Mouse (Mus musculus) ES-E14 (cell line): ENCODE measurements around the gene Cish. TPM values are rescaled to one million over a fixed set of nuclear protein-coding genes. Genes with fewer than 3 reads are reported as not detected.

Experiments
- DNase-seq: peaks from one replicate; pipeline ENCODE4 v3.0.0-alpha.2; 2013; ENCODE audit warnings: low read depth, low spot score
- H3K27ac ChIP-seq: 2 replicates; pipeline ENCODE4 v1.5.1; 2012; ENCODE audit warnings: low read depth, mild to moderate bottlenecking, low read length, moderate library complexity, mixed read lengths; ENCODE audit not compliant: poor library complexity, insufficient read depth, severe bottlenecking
- H3K36me3 ChIP-seq: 2 replicates; pipeline ENCODE4 v1.6.1; 2012; ENCODE audit warnings: mild to moderate bottlenecking, low read length, moderate library complexity, mixed read lengths; ENCODE audit not compliant: control insufficient read depth, poor library complexity, insufficient read depth, severe bottlenecking
- H3K4me1 ChIP-seq, 2 experiments: fragments of 150-350 bp in 1 of 2; sonication (generic) in 1 of 2; 2 replicates each; pipeline ENCODE4 v1.6.1; 2012; ENCODE audit warnings: low read length in 2 of 2, mild to moderate bottlenecking in 1 of 2, mixed read lengths in 1 of 2; ENCODE audit not compliant: control insufficient read depth in 2 of 2, insufficient read depth in 2 of 2, poor library complexity in 1 of 2
- H3K4me3 ChIP-seq, 2 experiments: fragments of 150-350 bp in 1 of 2; sonication (generic) in 1 of 2; 2 replicates each; pipeline ENCODE4 v1.5.1; 2012; ENCODE audit warnings: low read length in 2 of 2, low read depth in 1 of 2, mild to moderate bottlenecking in 1 of 2, mixed read lengths in 1 of 2; ENCODE audit not compliant: insufficient read depth in 1 of 2, poor library complexity in 1 of 2, severe bottlenecking in 1 of 2
- H3K9ac ChIP-seq: 2 replicates; pipeline ENCODE4 v1.6.1; 2012; ENCODE audit warnings: low read depth, mild to moderate bottlenecking, low read length, mixed read lengths; ENCODE audit not compliant: poor library complexity, insufficient read depth, severe bottlenecking
- H3K9me3 ChIP-seq: fragments of 150-350 bp; sonication (generic); 2 replicates; pipeline ENCODE4 v1.6.1; 2012; ENCODE audit warnings: low read depth, mild to moderate bottlenecking, low read length; ENCODE audit not compliant: control insufficient read depth, insufficient read depth
- CHD2 ChIP-seq: IDR thresholded peaks from 2 replicates; pipeline ENCODE4 v1.6.1; 2014; ENCODE audit warnings: mild to moderate bottlenecking, low read depth, low read length, inconsistent platforms
- HCFC1 ChIP-seq: IDR thresholded peaks from 2 replicates; pipeline ENCODE4 v1.6.1; 2012; ENCODE audit warnings: low read length, inconsistent platforms, borderline replicate concordance; ENCODE audit not compliant: insufficient read depth
- MAFK ChIP-seq: IDR thresholded peaks from 2 replicates; pipeline ENCODE4 v1.6.1; 2014; ENCODE audit warnings: mild to moderate bottlenecking, low read depth, low read length, inconsistent platforms; ENCODE audit not compliant: insufficient read depth
- ZC3H11A ChIP-seq: IDR thresholded peaks from 2 replicates; pipeline ENCODE4 v1.6.1; 2012; ENCODE audit warnings: low read depth, mild to moderate bottlenecking, inconsistent platforms, low read length, borderline replicate concordance
- ZNF384 ChIP-seq: IDR thresholded peaks from 2 replicates; pipeline ENCODE4 v1.6.1; 2012; ENCODE audit warnings: low read depth, low read length, inconsistent platforms
- in situ Hi-C, 2 experiments: fragments of 600-800 bp; cut with MboI; formaldehyde crosslinking; loops; one replicate each; pipeline ENCODE4 v1.15.1; 2025; ENCODE audit warnings: low sequenced_read_pairs in 2 of 2, inconsistent platforms in 1 of 2; ENCODE audit not compliant: unreplicated experiment in 2 of 2
- total RNA-seq: library from RNA; depleted of rRNA; stranded (reverse); fragments of 300-350 nt; gene quantifications from 2 replicates; pipeline ENCODE4 v1.2.3, GENCODE M21; 2012

Gene Cish
- total RNA-seq, 1 experiment: 2.5 TPM

DNA sequence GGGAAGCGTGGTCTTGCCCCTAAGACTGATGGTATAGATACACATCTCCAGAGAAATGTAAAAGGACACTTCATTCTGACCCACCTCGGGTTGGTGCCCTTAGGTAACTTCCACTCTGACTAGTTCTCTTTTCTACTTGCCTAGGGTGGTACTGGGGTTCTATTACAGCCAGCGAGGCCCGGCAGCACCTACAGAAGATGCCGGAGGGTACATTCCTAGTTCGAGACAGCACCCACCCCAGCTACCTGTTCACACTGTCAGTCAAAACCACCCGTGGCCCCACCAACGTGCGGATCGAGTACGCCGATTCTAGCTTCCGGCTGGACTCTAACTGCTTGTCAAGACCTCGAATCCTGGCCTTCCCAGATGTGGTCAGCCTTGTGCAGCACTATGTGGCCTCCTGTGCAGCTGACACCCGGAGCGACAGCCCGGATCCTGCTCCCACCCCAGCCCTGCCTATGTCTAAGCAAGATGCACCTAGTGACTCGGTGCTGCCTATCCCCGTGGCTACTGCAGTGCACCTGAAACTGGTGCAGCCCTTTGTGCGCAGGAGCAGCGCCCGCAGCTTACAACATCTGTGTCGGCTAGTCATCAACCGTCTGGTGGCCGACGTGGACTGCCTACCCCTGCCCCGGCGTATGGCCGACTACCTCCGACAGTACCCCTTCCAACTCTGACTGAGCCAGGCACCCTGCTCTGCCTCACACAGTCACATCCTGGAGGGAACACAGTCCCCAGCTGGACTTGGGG is 4.6 kb downstream of the Cish start:
- Histone ChIP-seq H3K36me3 (peaks cover 7% of the 10 kb centered on the region; the same call in 1 of the 2 replicates), H3K4me3 (no peak overlapping the region), H3K27ac (no peak overlapping the region), H3K9me3 (no peaks in the 10 kb centered on the region), H3K9ac (no peak overlapping the region), H3K4me1 (peaks cover 0 to 21% of the 10 kb centered on the region in 2 experiments; a peak in 2 of 4 replicates)
- DNase-seq: no peak
- TF ChIP-seq ZC3H11A (no peak), HCFC1 (no peak)
- in situ Hi-C loops: no loop called here

GRCm38 (mm10) chr9:107301554-107302331 is 5.9 kb downstream of the Cish start:
- no peak for TF ChIP-seq CHD2
- Histone ChIP-seq H3K4me1 (peaks cover 0 to 24% of the 10 kb centered on the region in 2 experiments; a peak in 2 of 4 replicates), H3K36me3 (peaks cover 7% of the 10 kb centered on the region; the same call in 1 of the 2 replicates), H3K9ac (no peak overlapping the region), H3K4me3 (no peak overlapping the region), H3K27ac (no peak overlapping the region), H3K9me3 (no peaks in the 10 kb centered on the region)
- no peak for DNase-seq
- in situ Hi-C loops: no loop called here

DNA sequence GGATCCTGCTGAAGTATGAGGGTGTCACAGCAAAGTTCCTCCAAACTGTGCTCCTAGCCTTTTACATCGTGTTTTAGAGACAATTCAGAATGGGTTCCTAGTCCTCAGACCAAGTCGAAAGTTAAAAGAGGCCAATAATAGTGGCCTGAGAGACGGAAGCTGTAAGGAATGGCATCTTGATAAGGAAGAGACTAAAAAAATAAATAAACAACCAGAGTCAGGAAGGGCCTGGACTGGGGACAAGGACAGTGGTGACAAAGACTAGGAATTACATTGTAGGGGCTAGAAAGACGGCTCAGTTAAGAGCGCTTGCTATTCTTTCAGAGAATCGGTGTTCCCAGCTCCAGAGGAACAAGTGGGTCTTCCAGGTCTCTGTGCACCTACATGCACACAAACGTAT is 6.8 kb downstream of the Cish start:
- in situ Hi-C loops: no loop called here
- H3K27ac ChIP-seq: no peak overlapping the region
- no peak overlapping the region for H3K4me3 ChIP-seq
- TF ChIP-seq MAFK: no peak
- TF ChIP-seq ZC3H11A: no peak
- no peak for TF ChIP-seq HCFC1
- no peak for TF ChIP-seq ZNF384
- TF ChIP-seq CHD2: no peak
- DNase-seq: no peak
- no peaks in the 10 kb centered on the region for H3K9me3 ChIP-seq
- no peak overlapping the region for H3K9ac ChIP-seq
- H3K36me3 ChIP-seq: peaks cover 7% of the 10 kb centered on the region; the same call in 1 of the 2 replicates
- peaks cover 0 to 28% of the 10 kb centered on the region in 2 experiments; a peak in 2 of 4 replicates for H3K4me1 ChIP-seq

DNA sequence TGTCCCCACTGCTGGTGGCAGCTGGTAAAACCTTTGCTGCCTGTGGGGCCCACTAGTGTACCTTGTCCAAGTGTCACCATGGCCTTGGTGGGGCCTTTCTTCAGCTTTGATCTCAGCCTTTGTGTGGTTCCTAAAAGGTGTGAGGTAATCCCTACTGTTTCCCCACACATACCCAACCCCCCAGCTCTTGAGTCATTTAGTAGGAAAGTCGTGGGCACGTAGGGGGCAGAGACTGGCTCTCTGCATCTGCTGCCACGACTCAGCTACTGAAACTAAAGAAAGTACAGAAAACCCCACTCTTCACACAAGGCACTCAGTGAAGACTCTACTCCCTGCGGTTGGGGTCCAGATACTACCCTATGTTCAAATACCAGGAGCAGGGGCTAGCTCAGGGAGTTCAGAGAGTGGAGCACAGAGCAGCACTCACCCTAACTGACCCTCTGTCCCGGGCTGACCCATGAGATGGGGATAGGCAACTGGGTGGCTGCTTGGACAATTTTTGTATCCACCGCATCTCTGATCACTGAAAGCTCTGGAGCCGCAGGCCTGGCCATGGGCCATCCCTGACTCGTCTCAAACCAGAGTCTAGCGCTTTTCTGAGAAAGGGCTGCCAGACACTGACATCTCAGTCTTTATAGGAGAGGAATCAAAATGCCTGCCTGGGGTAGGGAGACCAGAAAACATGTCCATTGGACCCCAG is 7.4 kb downstream of the Cish start:
- H3K9ac ChIP-seq: no peak overlapping the region
- no peak for DNase-seq
- H3K36me3 ChIP-seq: peaks cover 7% of the 10 kb centered on the region; the same call in 1 of the 2 replicates
- in situ Hi-C loops: no loop called here
- H3K9me3 ChIP-seq: no peaks in the 10 kb centered on the region
- peaks cover 0 to 29% of the 10 kb centered on the region in 2 experiments; a peak in 2 of 4 replicates for H3K4me1 ChIP-seq
- no peak overlapping the region; the same call in 1 of the 2 replicates for H3K27ac ChIP-seq
- H3K4me3 ChIP-seq: no peak overlapping the region
- TF ChIP-seq CHD2 (no peak), ZC3H11A (no peak), HCFC1 (no peak), MAFK (no peak), ZNF384 (no peak)
